Comparison of ENCODE assay signal across 28 mouse cellular contexts in genomic region chr6:64047950-64048349, GRCm38 (mm10).
DNase-seq lines count a peak whose midpoint lies in the region; ATAC-seq and TF ChIP-seq lines count a peak whose summit lies in the region.
"Had no signal": no experiment of that assay in that cellular context is flagged by ENCODE, and none has a peak within 500 bp of the region (broad histone marks: within the 10 kb centered on the region; RNA-seq: fewer than 3 reads in every experiment).

No protein-coding gene starts in this region.

- no peaks in the 10 kb centered on the region for H3K4me1 ChIP-seq in forebrain, postnatal 0 days (ENCODE audit: insufficient read depth)
- H3K4me1 ChIP-seq in forebrain, embryonic 15.5 days = no peaks in the 10 kb centered on the region
- H3K4me1 ChIP-seq: heart, embryonic 13.5 days; hindbrain, embryonic 10.5 days; intestine, embryonic 15.5 days; limb, embryonic 10.5 days; limb, embryonic 15.5 days; midbrain, embryonic 15.5 days; stomach, embryonic 15.5 days had no signal

- H3K9me3 ChIP-seq in forebrain, postnatal 0 days (ENCODE audit: low read length) = no peaks in the 10 kb centered on the region
- no peaks in the 10 kb centered on the region for H3K9me3 ChIP-seq in forebrain, embryonic 15.5 days
- H3K9me3 ChIP-seq: G1E; heart, embryonic 13.5 days; hindbrain, embryonic 10.5 days; intestine, embryonic 15.5 days; limb, embryonic 10.5 days; limb, embryonic 15.5 days; midbrain, embryonic 15.5 days; stomach, embryonic 15.5 days had no signal

- no peak for DNase-seq in forebrain, postnatal 0 days
- DNase-seq in cerebellum, adult 11 months = peak; percentile 32
- peak; percentile 78 for DNase-seq in cerebellum, adult 9-10 months
- DNase-seq in cerebellum, postnatal 36 days = peak; percentile 32 to 54
- no peak for DNase-seq in adipocyte (ENCODE audit: low spot score)
- no peak for DNase-seq in thymus, postnatal 0 days (ENCODE audit: low spot score)
- DNase-seq: adrenal gland, postnatal 14 days; heart, postnatal 14 days; kidney, adult 2 months; kidney, postnatal 36 days; lung, adult 2 months; lung, postnatal 10 days; right cerebral cortex, postnatal 25 days; thymus, postnatal 25 days had no signal

- no peaks in the 10 kb centered on the region for H3K27me3 ChIP-seq in forebrain, postnatal 0 days (ENCODE audit: insufficient read depth, low read length)
- H3K27me3 ChIP-seq in forebrain, embryonic 15.5 days = no peaks in the 10 kb centered on the region
- H3K27me3 ChIP-seq: heart, embryonic 13.5 days; intestine, embryonic 15.5 days; limb, embryonic 15.5 days; midbrain, embryonic 15.5 days; Patski; stomach, embryonic 15.5 days had no signal

- H3K27ac ChIP-seq in forebrain, postnatal 0 days (ENCODE audit: low read depth, low read length) = no peak overlapping the region
- H3K27ac ChIP-seq in forebrain, embryonic 15.5 days (replicated peaks) = no peak overlapping the region
- H3K27ac ChIP-seq: heart, embryonic 13.5 days; hindbrain, embryonic 10.5 days; intestine, embryonic 15.5 days; limb, embryonic 10.5 days; limb, embryonic 15.5 days; liver, embryonic 14.5 days; macrophage; midbrain, embryonic 15.5 days; stomach, embryonic 15.5 days had no signal

- no peaks in the 10 kb centered on the region for H3K36me3 ChIP-seq in forebrain, postnatal 0 days (ENCODE audit: insufficient read depth)
- no peaks in the 10 kb centered on the region for H3K36me3 ChIP-seq in forebrain, embryonic 15.5 days
- H3K36me3 ChIP-seq: G1E; heart, embryonic 13.5 days; hindbrain, embryonic 10.5 days; intestine, embryonic 15.5 days; limb, embryonic 10.5 days; limb, embryonic 15.5 days; midbrain, embryonic 15.5 days; stomach, embryonic 15.5 days had no signal

- 63% methylated on average over 5 of the region's 5 CpGs for WGBS in forebrain, postnatal 0 days
- WGBS in forebrain, embryonic 15.5 days = 82% methylated on average over 5 of the region's 5 CpGs

- H3K9ac ChIP-seq in forebrain, postnatal 0 days = no peak overlapping the region
- no peak overlapping the region for H3K9ac ChIP-seq in forebrain, embryonic 15.5 days (replicated peaks)
- H3K9ac ChIP-seq: heart, embryonic 13.5 days; intestine, embryonic 15.5 days; limb, embryonic 15.5 days; liver, embryonic 14.5 days; midbrain, embryonic 15.5 days; stomach, embryonic 15.5 days had no signal

- peak; percentile 76; the same call in 1 of the 2 replicates for ATAC-seq in forebrain, postnatal 0 days
- ATAC-seq in forebrain, embryonic 15.5 days (replicated peaks) = no peak
- ATAC-seq: forebrain, embryonic 16.5 days; hindbrain, embryonic 16.5 days; intestine, embryonic 15.5 days; midbrain, embryonic 15.5 days; Patski had no signal

- no peak overlapping the region for H3K4me2 ChIP-seq in forebrain, postnatal 0 days (ENCODE audit: low read depth)
- no peak overlapping the region for H3K4me2 ChIP-seq in forebrain, embryonic 15.5 days (replicated peaks)
- H3K4me2 ChIP-seq: heart, embryonic 13.5 days; intestine, embryonic 15.5 days; limb, embryonic 15.5 days; midbrain, embryonic 15.5 days; stomach, embryonic 15.5 days had no signal

- no peak overlapping the region for H3K4me3 ChIP-seq in forebrain, postnatal 0 days (ENCODE audit: low read depth, low read length)
- no peak overlapping the region for H3K4me3 ChIP-seq in forebrain, embryonic 15.5 days
- H3K4me3 ChIP-seq: heart, embryonic 13.5 days; hindbrain, embryonic 10.5 days; intestine, embryonic 15.5 days; limb, embryonic 10.5 days; limb, embryonic 15.5 days; midbrain, embryonic 15.5 days; stomach, embryonic 15.5 days had no signal

- TF ChIP-seq CTCF in forebrain, postnatal 0 days (IDR thresholded peaks at IDR 0.05; ENCODE audit: low read depth) = no peak

Comparison
In these comparisons a context has a peak if more than half of its experiments do, and no peak if none do; other contexts are left out.
1. DNase-seq: peak in cerebellum, adult 11 months (single experiment), cerebellum, adult 9-10 months (single experiment) and cerebellum, postnatal 36 days (2 of 2); none in forebrain, postnatal 0 days (single experiment), adipocyte (single experiment) and thymus, postnatal 0 days (single experiment).